Mouse (Mus musculus) liver, embryonic 16.5 days (tissue): ENCODE data around the gene Src. TPM values are rescaled to one million over a fixed set of nuclear protein-coding genes. Genes with fewer than 3 reads are reported as not detected.

Source experiments
- ATAC-seq: fragments of 200-750 bp; cut with Nextera tagmentation; 2 replicates; pipeline ENCODE4 v1.8.0; 2017; ENCODE audit warnings: low read depth, mild to moderate bottlenecking, moderate number of reproducible peaks, moderate library complexity
- H3K27ac ChIP-seq: fragments of 300-500 bp; sonication (generic); 2 replicates; pipeline ENCODE4 v1.5.1; 2014; ENCODE audit warnings: mild to moderate bottlenecking, low read length
- H3K27me3 ChIP-seq: fragments of 300-500 bp; sonication (generic); 2 replicates; pipeline ENCODE4 v1.6.1; 2014; ENCODE audit warnings: low read depth, low read length, mixed read lengths; ENCODE audit not compliant: control insufficient read depth, insufficient read depth
- H3K36me3 ChIP-seq: fragments of 300-500 bp; sonication (generic); 2 replicates; pipeline ENCODE4 v1.6.1; 2014; ENCODE audit warnings: mild to moderate bottlenecking; ENCODE audit not compliant: control insufficient read depth, insufficient read depth
- H3K4me1 ChIP-seq: fragments of 300-500 bp; sonication (generic); 2 replicates; pipeline ENCODE4 v1.6.1; 2014; ENCODE audit warnings: low read depth, low read length, mixed read lengths; ENCODE audit not compliant: control insufficient read depth
- H3K4me2 ChIP-seq: fragments of 300-500 bp; sonication (generic); 2 replicates; pipeline ENCODE4 v1.6.1; 2014; ENCODE audit warnings: low read depth, low read length, mixed read lengths
- H3K4me3 ChIP-seq: fragments of 300-500 bp; sonication (generic); 2 replicates; pipeline ENCODE4 v1.5.1; 2014; ENCODE audit warnings: low read depth, mild to moderate bottlenecking, low read length
- H3K9ac ChIP-seq: fragments of 300-500 bp; sonication (generic); 2 replicates; pipeline ENCODE4 v1.6.1; 2014; ENCODE audit warnings: low read depth, low read length
- H3K9me3 ChIP-seq: fragments of 300-500 bp; sonication (generic); replicated peaks from 2 replicates; pipeline ENCODE4 v1.6.1; 2016; ENCODE audit warnings: low read length; ENCODE audit not compliant: control insufficient read depth
- WGBS: fragments of 180-500 bp; shearing (Covaris S2); extraction: QIAGEN DNeasy Blood & Tissue Kit; methylation state at CpG from one replicate; pipeline ENCODE4 v1.1.7; 2014; ENCODE audit not compliant: insufficient replicate concordance; 5-methylcytosine and 5-hydroxymethylcytosine counted together
- polyA plus RNA-seq: library from polyadenylated mRNA; unstranded; fragments of >200 nt; fragmentation: Nextera tagmentation; extraction: Ambion mirVana; gene quantifications from 2 replicates; pipeline ENCODE4 v1.2.1, GENCODE M21; 2015

Src gene
- polyA plus RNA-seq, 1 experiment from 2014 or later = 1.5 TPM

DNA sequence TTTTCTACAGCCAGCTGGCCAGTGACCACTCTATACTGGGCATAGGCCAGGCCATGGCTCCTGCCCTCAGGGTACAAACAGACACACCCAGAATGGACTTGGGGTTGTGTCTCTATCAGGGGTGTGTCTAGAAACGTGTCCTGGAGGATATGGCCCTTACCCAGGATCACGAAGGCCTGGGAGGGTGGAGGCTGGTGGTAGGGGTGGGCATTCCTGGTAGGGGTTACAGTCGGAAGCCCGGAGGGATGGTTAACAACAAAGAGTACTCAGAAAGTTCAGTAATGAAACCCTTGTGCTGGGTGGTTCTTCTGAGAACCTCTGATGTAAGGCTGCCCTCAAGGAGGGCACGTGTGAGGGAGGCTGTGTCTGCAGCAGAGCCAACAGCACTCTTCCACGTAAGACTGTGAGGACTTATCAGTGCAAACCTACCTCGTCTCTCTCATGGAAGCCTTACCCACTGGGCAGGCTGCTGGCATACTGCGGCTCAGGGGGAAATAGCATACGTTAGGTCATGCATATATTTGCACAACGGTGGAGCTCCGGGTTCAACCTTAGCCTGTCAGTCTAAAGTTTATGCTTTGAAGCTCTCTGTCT is 3.9 kb downstream of the Src start:
- Histone ChIP-seq H3K27ac (no peak overlapping the region; the same call in 1 of the 2 replicates), H3K36me3 (no peaks in the 10 kb centered on the region), H3K4me3 (no peak overlapping the region), H3K9ac (no peak overlapping the region), H3K4me2 (no peak overlapping the region), H3K4me1 (peaks cover 4% of the 10 kb centered on the region), H3K27me3 (peaks cover 17% of the 10 kb centered on the region), H3K9me3 (no peaks in the 10 kb centered on the region)
- ATAC-seq = no peak
- WGBS = 50% methylated on average over 11 of the region's 11 CpGs

DNA sequence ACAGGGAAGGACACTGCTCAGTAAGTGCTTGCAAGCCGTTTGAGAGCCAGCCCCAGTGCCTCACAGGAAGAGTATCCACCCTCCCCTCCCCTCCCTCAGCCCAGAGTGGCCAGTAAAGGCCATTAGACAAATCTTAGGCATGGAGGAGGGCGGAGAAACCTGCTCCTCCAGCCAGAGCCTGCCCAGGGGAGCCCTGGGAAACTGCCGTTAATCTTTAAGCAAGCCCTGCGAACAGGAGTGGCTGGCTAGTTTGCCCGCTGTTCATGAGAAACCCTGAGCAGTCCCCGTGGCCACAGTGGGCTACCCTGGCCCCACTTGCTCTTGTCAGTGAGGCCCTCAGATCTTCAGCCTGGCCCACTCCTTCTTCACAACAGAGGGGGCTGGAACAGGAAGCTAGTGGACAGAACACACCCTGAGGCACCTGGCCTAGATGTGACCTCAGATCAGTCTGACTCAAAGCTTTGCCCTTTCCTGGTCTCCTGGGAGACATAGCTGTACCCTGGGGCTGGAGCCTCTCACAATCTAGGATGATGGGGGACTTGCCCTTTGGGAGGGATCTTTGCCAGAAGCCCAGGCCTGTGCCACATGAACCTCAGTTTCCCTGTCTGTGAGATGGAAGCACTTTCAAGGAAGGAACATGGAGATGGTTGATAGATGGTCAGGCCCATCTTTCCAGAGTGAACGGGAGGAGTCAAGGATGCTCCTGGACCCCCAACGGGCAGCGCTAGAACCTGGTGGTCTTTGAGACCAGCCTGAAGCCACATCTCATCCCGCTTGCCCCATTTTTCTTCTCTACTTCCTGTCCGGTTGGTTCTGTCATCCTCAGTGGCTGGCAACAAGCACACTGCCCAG is 4.8 kb downstream of the Src start:
- peak; percentile 74 for ATAC-seq
- H3K9me3 ChIP-seq = no peaks in the 10 kb centered on the region
- H3K4me3 ChIP-seq = no peak overlapping the region; the same call in 1 of the 2 replicates
- peaks cover 17% of the 10 kb centered on the region for H3K27me3 ChIP-seq
- H3K36me3 ChIP-seq = no peaks in the 10 kb centered on the region
- 52% methylated on average over 11 of the region's 11 CpGs for WGBS
- H3K4me1 ChIP-seq = peaks cover 4% of the 10 kb centered on the region
- H3K4me2 ChIP-seq = peak overlapping the region; percentile 64
- H3K27ac ChIP-seq = peak overlapping the region; percentile 48; the same call in 1 of the 2 replicates
- peak overlapping the region; percentile 62; the same call in 1 of the 2 replicates for H3K9ac ChIP-seq

DNA sequence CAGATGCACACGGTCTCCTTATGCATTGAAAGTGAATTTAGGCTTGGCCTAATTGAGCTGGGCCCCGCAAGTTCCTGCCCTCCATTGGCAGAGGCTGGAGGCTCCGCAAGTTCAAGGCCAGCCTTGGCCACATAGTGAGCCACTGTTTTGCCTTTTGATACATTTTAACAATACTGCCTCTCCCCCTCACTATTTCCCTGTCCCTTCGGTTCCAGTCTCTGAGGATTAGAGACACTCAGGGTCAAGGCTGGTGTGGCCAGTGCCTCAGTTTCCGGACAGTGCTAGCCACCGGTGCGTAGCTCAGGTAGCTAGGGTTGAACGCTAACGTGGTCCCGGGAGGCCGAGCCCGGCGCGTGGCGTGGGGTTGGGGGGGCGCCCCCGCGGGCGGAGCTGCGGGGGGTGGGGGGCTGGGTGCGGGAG is 5.5 kb downstream of the Src start:
- no peak for ATAC-seq
- Histone ChIP-seq H3K4me3 (peak overlapping the region; percentile 63), H3K36me3 (no peaks in the 10 kb centered on the region), H3K9me3 (no peaks in the 10 kb centered on the region), H3K9ac (peak overlapping the region; percentile 62), H3K27ac (peak overlapping the region; percentile 53; the same call in 1 of the 2 replicates), H3K4me1 (peaks cover 4% of the 10 kb centered on the region), H3K4me2 (peak overlapping the region; percentile 64), H3K27me3 (peaks cover 17% of the 10 kb centered on the region)
- WGBS = 10% methylated on average over 21 of the region's 21 CpGs

DNA sequence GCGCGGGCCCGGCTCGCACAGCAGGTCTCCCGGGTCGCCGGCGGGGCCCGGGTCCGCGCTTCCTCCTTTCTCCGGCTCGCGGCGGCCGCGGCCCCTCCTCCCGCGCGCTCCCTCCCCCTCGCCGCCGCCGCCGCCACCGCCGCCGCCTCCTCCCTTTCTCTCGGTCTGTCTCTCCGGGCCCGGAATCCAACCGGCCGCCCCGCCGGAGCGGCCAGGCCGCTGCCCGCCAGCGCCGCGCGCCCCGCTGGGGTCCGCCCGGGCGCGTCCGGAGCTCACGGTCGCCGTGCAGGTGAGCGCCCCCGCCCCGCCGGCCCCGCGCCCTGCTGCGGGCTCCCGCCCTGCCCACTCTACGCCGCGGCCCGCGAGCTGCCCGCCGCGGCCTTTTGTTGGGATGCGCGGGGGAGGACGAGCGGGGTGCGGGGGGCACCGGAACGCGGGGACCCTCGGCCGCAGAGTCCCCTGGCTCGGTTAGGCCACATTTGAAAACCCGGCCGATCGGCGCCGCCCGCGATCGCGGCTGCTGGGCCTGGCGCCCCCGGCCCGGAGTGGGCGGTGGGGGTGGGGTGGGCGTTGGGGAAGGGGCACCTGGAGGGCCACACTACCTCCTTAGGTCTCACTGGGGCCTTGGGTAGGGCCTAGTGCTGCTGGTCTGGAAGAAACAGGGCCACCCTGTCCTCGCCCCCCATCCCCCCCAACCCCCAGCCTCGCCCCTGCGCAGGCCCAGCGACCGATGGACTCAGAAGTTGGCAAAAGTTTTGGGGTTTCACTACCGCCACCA is 6.1 kb downstream of the Src start:
- peaks cover 4% of the 10 kb centered on the region for H3K4me1 ChIP-seq
- no peaks in the 10 kb centered on the region for H3K9me3 ChIP-seq
- peak overlapping the region; percentile 64 for H3K4me2 ChIP-seq
- peak overlapping the region; percentile 62 for H3K9ac ChIP-seq
- no peaks in the 10 kb centered on the region for H3K36me3 ChIP-seq
- peak overlapping the region; percentile 53 for H3K27ac ChIP-seq
- peaks cover 17% of the 10 kb centered on the region for H3K27me3 ChIP-seq
- peak overlapping the region; percentile 63 for H3K4me3 ChIP-seq
- WGBS = 8% methylated on average over 33 of the region's 98 CpGs
- ATAC-seq = no peak

DNA sequence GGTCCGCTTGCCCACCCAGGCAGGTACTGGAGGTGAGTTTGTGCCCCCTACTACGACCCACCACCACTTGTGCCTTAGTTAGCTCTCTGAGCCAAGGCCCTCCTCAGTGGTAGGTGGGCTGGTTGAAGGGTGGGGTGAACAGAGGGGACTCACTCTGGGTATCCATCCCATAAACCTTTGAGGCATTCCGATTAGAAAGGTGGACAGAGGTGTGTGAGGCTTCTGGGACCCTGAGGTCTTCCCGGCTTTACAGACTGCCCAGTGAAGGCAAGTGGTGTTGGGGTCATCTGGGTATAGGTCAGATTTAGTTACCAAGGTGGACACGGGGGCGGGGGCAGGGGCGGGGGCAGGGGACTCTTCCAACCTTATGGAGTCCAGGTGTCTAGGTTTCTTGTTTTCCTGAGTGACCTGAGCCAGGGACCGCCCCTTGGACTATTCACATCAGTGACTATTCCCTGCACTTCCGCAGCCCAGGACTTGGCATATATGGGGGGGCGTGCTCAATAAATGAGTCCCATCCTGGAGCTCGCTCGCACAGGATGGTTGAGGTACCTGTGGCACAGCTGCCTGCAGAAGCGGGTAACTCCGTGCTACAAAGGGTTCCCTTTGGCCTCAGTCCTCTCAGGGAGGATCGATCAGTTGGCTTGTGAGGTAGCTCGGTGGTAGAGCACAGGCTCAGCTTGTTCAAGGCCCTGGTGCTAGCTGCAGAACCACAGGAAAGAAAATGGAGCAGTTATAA is 6.8 kb downstream of the Src start:
- 59% methylated on average over 16 of the region's 16 CpGs for WGBS
- H3K27ac ChIP-seq = no peak overlapping the region

DNA sequence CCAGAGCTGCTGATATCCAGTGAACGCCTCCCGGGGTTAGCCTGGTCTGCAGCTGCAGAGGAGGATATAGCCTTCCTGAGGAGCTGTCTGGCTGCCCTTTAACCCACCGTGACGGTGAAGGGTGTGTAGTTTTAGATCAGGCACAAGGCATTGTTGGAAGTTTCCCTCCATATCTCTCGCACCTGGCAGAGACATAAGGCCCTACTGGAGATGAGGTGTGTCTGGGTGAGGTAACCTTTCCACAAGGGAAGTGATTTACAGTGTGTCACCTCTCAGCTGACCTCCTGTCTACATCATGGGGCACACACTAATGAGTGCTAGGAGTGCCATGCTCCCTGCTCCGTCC is 7.4 kb downstream of the Src start:
- Histone ChIP-seq H3K4me2 (no peak overlapping the region), H3K9ac (no peak overlapping the region)

More for the DNA sequence above, 6.8 kb downstream of the Src start:
- Histone ChIP-seq H3K4me2 (peak overlapping the region; percentile 64), H3K27me3 (peaks cover 17% of the 10 kb centered on the region), H3K4me1 (peaks cover 4% of the 10 kb centered on the region), H3K9me3 (no peaks in the 10 kb centered on the region), H3K4me3 (peak overlapping the region; percentile 63), H3K9ac (no peak overlapping the region; the same call in 1 of the 2 replicates), H3K36me3 (no peaks in the 10 kb centered on the region)
- no peak for ATAC-seq

DNA sequence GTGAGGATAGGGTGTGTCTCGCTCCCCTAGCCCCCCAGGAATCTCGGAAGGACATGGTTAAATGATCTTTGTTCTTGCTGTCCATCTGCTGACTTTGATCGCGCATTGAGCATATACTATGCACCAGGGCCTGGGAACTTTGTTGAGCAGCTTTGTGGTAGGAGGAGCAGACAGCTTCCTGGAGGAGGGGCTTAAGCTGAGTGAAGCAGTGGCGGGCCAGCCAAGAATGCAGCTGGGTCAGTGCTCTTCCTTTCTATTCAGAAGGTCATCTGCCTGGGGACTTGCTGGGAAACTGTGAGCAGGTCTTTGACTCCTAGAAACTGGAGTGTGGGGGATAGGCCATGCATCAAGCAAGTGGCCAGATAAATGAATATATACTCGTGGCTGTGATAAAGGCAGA is 7.9 kb downstream of the Src start:
- H3K9ac ChIP-seq = no peak overlapping the region
- H3K27ac ChIP-seq = no peak overlapping the region
- no peak overlapping the region for H3K4me2 ChIP-seq

More for the DNA sequence above, 7.4 kb downstream of the Src start:
- peaks cover 4% of the 10 kb centered on the region for H3K4me1 ChIP-seq
- no peaks in the 10 kb centered on the region for H3K36me3 ChIP-seq
- H3K9me3 ChIP-seq = no peaks in the 10 kb centered on the region
- no peak overlapping the region for H3K27ac ChIP-seq
- no peak for ATAC-seq
- H3K27me3 ChIP-seq = peaks cover 17% of the 10 kb centered on the region
- WGBS = 62% methylated on average over 6 of the region's 6 CpGs
- H3K4me3 ChIP-seq = no peak overlapping the region

DNA sequence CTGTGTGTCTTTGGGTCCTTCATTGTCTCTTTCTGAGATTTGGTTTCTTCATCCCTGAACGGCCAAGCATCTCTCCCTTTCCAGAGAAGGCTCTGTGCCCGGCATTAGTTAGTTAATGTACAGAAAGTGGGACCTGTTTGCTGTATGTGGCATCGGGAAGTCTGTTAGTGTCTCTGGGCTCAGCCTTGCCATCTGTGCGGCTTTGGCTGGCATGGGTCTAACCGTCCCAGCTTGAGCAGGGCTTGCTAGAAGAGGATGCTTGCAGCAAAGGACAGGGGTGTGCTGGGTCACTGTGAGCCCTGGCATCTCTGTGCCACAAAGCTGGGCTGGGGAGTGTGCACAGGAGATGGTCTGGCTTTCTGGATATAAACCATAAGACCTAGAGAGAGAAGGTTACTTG is 8.9 kb downstream of the Src start:
- Histone ChIP-seq H3K36me3 (no peaks in the 10 kb centered on the region), H3K9me3 (no peaks in the 10 kb centered on the region), H3K9ac (no peak overlapping the region), H3K27ac (no peak overlapping the region), H3K4me2 (no peak overlapping the region), H3K4me3 (no peak overlapping the region), H3K4me1 (peaks cover 4% of the 10 kb centered on the region), H3K27me3 (peaks cover 17% of the 10 kb centered on the region)
- 73% methylated on average over 5 of the region's 5 CpGs for WGBS
- no peak for ATAC-seq

More for the DNA sequence above, 7.9 kb downstream of the Src start:
- H3K36me3 ChIP-seq = no peaks in the 10 kb centered on the region
- no peak for ATAC-seq
- no peaks in the 10 kb centered on the region for H3K9me3 ChIP-seq
- 51% methylated on average over 6 of the region's 6 CpGs for WGBS
- H3K4me3 ChIP-seq = no peak overlapping the region
- H3K4me1 ChIP-seq = peaks cover 4% of the 10 kb centered on the region
- H3K27me3 ChIP-seq = peaks cover 17% of the 10 kb centered on the region
